Mouse (Mus musculus) right cerebral cortex, postnatal 14 days (tissue): ENCODE data around the gene Ttc9c.

Experiments
- DNase-seq: peaks from one replicate; pipeline ENCODE4 v3.0.0; 2022

Ttc9c gene

DNA sequence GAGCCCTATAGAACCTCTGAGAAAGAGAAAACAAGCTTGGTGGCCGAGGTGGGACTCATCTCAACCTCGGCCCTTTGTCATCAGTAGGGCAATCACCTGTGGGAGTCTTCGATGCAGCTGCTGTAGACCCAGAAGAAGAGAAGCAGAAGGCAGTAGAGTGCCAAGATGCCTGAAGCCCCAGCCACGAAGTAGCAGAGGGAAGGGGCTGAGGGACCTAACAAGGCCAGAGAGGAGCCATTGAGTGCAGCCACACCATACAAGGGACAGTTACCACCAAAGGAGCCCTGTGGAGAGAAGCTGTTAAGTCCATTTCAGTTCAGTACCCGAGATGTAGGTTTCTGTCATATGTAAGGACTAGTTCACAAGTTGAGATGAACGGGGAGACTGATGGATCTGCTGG is 45.7 kb downstream of the Ttc9c start:
- DNase-seq: no peak

DNA sequence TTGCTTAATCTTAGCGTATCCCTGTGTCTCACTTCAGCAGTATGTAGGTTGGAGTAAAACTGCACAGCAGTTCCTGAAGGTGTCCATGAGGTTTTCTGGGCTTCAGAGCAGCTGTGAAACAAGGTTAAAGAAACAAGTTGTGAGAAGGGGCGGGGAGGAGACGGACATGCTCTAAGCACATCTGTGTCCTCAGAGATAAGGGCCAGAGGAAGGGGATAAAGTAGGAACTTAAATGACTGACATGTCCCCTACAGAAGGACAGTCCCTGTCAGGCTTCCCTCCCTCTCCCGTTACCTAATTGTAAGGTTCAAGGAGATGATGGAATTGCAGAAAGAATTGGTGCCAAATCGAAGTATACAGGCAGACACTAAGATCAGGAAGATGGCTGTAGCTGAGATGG is 46.1 kb downstream of the Ttc9c start:
- no peak for DNase-seq

DNA sequence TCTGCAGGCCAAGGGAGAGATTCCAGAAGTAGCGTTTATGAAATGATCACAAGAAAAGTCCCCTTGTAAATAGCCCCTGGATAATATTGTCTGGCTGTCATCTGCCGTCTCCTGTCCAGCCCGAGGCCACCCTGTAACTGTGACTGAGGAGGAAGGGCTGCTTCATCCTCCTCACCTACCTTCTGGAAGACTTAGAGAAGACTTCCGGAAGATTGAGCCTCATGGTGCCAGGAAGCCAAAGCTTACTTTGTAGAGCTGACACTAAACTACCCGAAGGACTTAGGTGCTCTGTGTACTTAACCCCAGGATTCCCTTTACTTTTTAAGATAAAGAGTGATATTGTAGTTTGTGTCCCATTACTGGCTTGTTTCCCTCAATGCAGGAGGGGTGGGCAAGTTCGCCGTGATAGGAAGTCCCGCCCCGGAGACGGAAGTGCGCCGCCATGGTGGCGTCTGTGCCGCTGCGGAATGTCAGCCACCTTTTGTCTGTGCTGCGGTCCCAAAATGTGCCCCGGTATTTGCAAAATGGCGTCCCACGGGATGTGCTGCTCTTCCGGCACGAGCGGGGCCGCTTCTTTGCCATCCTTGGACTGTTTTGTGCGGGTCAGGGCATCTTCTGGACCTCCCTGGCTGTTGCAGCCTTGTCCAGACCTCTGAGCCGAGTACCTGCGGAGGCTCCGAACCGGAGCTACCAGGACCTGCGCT is 48.4 kb downstream of the Ttc9c start, which contains the start of gene Tmem223:
TSS of gene Tmem223 (plus strand) at position 430 of the 704 bp plus-strand sequence.
- peak; percentile 80 for DNase-seq

DNA sequence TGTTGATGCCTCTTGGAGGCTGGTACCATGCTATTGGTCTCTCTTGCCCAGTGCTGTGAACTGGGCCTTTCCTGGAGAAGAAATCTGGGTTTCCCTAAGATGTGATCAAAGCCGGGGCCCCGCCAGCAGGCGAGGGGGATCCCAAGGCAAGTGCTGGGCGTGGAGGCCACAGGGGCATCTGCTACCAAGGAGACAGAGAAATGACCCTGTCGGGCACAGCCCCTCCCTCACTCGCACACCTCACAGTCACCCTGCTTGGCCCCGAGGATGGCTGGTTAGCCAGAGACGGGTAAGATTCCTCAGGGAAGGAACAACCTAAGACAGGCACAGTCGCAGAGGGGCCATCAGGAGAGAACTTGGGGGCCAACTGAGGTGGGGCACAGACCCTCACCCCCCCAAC is 53.6 kb downstream of the Ttc9c start:
- DNase-seq: no peak

DNA sequence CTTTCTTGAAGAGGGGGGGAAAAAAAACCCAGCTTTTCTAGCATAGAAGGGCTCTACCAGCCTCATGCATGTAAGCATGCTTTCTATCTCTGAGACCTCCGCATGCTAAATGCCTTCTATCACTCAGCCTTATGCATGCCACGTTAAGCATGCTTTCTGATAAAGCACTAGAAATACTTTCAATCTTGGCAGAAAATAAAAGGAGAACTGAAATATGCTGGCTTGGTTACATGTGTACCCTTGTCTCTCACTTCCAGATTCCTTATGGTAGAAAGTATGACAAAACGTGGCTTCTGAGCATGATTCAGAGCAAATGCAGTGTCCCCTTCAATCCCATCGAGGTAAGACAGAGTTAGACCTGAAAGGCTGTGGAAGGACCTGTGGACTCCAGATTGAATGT is 55.9 kb downstream of the Ttc9c start:
- no peak for DNase-seq

DNA sequence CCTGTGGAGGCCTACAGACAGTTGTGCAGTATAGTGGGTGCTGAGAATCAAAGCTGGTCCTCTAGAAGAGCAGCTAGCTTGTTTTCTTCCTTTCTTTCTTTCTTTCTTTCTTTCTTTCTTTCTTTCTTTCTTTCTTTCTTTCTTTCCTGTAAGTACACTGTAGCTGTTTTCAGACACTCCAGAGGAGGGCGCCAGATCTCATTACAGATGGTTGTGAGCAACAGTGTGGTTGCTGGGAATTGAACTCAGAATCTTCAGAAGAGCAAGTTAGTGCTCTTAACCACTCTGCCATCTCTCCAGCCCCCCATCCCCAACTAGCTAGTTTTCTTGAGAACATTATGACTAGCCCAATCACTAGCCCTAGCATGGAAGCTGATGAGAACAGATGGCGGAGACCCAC is 58.4 kb downstream of the Ttc9c start:
- DNase-seq: no peak
